Mouse (Mus musculus) T-helper 17 cell (primary cell): ENCODE measurements around the gene Gpr39.

Source experiments
- in situ Hi-C, 2 experiments: fragments of 300-600 bp; cut with MboI, MseI; formaldehyde crosslinking; loops; 1 replicate in 1 of 2; 2 replicates in 1 of 2; pipeline ENCODE4 v1.15.1; 2025; ENCODE audit warnings: high pct_unique_total_duplicates in 2 of 2

Gpr39 gene

DNA sequence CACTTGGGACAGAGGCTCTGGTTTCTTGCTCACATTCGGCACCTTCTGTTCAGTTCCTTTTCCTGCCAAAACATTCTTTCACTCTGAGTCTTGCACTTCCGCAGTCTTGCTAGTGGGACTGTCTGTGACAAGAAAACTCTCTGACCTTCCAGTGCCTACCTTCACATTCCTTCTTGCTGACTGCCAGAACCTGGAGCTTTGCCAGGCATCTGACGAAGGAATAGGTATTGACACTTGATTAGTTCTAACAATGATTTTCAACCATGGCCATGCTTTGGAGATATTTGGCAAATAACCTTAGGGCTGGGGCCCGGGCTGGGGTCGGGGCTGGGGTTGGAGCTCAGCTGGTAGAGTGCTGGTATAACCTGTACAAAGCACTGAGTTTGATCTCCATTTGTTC, 123.7 kb downstream of the Gpr39 start:
- in situ Hi-C loops: no loop called here

DNA sequence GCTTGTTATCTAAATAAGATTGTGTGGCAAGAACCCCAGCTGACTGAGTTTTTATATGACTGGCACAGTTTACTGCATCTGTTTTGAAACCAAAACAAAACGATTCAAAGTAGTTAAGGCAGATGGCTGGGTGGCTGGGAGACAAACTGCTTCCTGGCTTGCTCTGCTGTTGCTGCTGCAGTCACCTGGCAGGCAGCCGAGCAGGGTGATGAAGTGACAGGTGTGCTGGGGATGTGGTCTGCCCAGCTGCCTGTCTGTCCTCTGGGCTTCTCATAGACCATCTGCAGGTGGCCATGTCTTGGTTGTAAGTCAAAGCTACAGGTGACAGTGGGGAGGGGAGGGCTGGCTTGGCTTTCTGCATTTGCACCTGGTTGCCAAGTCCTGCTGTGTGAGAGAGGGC, 131.6 kb downstream of the Gpr39 start:
- in situ Hi-C loops: no loop called here

DNA sequence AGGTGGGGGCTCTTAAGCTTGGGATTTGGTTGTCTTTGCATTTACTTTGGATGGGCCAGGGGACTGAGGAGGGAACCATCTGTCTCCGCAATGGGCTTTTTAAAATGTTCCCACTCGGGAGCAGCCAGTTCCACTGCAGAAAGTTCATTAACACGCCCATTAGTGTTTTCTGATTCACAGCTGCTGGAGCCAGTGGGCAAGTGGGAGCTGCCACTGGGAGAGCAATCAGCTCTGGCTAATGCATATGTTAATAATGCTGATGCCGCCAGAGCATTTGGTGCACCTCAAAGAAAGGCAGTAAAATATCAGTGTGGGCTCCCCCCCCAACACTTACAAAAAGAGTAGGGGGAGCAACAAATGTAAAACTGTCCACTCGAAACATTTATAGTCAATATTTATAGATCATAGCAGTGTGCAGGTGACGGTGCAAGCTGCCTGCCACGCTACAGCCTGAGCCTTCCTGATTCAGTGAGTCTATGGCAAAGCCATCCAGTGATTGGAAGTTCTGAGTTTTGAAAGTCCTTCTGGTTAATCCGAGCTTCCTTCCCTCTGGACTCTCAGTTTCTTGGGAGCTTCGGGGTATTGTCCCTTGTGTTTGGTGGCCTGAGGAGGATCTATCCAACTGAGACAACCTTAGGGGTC, 136.5 kb downstream of the Gpr39 start:
- in situ Hi-C loops: no loop called here

DNA sequence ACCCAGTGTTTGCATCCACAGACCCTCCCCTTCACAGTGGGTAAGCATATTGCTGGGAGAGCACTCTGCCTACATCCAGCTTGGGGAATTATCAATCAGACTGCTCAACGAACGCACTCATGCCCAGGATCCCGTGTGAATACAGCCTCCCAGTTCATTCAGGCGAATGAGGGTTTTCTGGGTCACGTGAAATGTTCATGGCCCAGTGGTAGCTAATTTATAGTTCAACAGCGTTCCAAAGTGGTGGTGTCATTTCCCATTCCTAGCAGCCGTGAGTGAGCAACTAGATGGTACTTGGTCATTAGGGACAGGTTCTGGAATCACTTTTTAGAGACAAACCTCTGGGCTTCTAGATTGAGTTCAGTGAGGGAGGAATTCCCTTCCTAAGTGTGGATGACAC, 144.3 kb downstream of the Gpr39 start:
- in situ Hi-C loops: no loop called here

DNA sequence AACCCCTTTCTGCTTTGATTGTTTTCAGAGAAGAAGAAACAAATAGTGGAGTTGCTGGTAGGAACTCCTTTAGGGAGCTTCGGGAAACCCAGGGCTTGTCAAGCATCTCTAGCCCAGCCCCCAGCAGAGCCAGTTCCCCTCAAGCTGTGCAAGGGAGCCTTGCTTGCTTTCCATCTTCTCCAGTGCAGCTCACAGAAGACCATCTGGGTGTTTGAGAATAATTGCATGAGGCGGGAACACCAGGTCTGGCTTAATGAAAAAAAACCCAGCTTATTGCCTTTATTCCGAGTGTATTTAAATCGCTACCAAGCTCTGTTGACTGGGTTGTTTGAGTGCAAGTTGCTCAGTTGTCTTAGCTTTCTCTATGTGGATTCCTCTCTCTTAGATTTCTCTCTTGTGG, 146.8 kb downstream of the Gpr39 start:
- in situ Hi-C loops: no loop called here

DNA sequence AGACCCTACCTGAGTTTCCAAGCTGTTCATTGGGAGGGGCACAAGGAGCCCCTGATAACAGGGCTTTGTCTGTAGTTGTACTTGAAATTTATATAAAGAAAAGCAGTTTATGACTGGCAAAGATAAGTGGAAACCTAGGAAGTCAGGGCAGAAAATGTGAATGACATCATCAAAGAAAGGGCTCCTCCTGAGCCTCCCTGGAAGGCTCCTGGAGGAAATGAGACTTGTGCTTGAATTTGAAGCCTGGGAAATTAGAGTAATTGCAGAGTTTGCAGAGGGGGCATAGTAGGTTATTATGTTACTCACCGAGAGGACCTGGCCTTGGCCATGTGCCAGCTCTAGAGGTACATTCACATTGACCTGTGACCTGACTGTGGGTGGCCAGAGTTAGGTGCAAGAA, 160.7 kb downstream of the Gpr39 start:
- in situ Hi-C loops: loop anchor here in 1 of 2 experiments (10.0 kb wide), 1 partner anchor 483 kb away; no protein-coding TSS in a partner anchor

DNA sequence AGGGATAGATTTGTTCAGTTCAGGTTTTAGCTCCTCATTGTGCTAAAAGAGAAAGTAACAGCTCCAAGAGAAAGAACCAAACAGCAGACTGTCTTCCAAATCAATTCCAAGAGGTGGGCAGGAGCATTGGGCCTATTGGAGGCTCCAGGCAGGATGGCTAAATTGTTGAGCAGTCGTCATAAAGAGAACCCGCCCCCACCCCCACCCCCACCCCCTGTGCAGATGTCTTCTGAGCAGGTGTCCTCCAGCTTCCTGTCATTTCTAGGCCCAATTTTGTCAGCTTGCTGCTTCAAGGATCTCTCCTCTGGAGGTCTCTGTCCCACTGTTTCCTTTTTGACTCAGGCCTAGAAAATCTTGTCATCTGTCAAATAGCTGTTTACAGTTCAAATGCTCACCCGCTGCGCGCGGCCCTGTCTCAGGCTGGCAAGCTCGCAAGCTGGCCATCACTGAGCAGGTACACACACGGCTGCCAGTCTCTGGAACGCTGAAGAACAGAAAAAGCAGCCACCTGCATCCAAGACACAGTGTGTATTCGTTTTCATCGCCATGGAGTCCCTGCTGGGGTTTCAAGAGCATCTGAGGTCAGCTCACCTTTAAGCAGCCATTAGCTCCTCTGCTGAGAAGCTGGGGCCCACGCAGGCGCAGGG, 163.1 kb downstream of the Gpr39 start:
- in situ Hi-C loops: loop anchor here in 1 of 2 experiments (10.0 kb wide), 1 partner anchor 485 kb away; no protein-coding TSS in a partner anchor

DNA sequence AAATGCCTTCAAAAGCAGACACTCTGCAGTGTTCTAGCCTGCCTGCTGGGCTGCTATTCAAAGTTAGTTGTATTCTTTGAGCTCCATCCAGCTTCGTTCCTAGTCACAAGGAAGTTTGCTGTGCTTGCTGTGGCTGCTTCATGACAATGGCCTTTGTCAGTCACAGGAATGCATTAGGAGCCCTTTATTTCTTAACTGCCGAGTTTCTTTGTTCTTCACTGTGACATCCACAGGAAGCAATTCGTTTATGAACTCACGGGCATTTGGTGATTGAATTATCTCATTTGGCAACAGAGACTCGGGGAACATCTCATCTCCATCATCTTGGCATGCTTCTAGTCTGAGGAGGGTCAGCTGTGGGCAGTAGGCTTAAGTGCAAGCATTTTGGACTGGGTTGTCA, 177.9 kb downstream of the Gpr39 start:
- in situ Hi-C loops: no loop called here

DNA sequence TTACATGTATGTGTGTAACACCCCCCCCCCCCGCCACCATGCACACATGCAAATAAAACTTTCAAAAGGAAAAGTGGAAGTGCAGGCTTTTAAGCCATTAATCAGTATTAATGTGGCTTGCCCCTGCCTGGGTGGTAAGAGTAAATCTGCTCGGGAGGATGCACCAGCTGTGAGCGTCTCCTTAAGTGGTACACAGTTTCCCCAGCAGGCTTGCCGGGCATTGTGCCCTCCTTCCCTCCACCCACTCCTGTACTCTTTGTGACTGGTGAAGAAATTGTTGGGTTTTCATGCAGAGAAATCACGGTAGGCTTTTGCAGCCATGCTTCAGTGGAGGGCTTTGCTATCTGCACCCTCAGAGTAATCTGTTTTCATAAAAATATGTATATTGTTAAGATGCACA, 181.8 kb downstream of the Gpr39 start:
- in situ Hi-C loops: no loop called here

DNA sequence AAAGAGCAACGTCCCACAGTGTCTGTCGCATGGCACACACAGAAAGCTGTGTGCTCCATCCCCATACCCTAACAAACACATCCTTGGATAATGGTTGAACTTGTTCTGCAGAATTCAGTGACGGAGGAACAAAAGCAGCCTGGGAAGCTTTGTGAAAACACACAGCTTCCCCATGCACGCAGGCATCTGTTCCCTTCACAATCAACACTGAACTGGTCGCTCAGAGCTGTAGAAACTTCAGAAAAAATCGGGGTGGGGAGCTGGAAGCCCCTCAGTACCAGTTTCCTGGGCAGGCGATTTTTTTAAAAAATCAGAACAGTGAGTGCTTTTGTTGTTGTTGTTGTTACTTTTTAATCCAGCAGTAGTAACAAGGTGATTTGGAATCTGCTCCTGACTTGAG, 193.3 kb downstream of the Gpr39 start:
- in situ Hi-C loops: no loop called here

DNA sequence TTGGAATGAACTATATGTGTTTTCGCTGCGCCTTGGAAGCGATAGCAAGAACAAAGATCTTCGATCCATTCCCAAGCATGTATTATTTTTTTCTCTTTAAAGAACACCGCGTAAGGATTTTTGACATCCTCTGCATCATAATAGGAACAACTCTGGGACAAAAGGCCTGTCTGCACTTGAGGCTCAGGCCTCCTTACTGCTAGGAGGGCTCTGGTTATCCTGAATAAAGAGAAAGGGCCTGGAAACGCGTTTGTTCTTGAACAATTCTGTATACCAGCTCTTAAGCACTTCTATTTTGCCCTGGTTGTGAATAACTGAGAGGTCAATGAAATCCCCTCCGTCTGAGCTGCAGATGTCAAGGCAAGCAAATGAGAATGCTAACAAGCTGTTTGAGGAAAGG, 216.4 kb downstream of the Gpr39 start:
- in situ Hi-C loops: no loop called here

DNA sequence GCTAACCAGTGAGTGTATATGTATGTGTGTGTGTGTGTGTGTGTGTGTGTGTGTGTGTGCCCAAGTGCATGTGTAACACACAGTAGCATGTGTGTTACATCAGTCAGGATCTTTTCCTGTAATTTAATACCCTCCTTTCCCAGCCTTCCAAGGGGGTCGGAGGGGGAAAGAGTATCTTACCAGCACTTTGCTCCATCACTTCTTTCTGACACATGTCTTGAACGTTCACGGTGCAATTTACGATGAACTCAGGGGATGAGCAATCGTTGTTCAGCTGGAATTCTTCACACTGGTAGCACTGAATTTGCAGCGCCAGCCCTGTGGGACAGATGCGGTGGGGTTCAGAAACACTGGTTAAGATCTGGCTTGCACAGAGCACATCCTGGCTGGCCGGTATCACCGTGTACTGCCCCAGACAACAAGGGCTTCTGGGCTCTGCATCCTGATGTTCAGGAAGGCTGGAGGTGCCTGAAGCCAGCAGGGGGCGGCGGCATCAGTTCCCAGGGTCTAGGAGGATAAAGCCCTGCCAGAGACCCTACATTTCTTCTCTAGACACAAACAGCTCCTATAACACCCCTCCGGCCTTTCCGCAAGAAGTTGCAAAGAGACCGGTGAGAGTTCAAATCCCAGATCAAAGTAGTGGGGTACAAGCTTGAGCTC, 233.5 kb downstream of the Gpr39 start:
- in situ Hi-C loops: no loop called here

DNA sequence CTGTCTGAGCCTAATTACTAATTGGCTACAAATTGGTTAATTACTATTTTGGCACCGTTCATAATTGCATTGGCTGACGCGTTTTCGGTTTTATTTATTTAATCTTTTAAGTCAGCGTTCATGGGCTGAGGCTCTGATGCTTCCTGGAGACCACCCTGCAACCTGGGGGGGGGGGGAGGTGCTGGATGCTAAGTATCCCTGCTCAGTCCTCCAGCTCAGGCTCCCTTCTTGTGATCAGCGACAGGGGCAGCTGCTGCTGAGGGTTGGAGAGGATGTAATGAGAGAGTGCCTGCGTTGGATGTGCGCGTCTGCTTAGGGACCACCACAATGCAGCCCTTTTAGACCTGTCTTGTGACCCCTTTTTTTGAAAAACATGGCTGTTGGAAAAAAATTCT, 234.1 kb downstream of the Gpr39 start:
- in situ Hi-C loops: no loop called here

DNA sequence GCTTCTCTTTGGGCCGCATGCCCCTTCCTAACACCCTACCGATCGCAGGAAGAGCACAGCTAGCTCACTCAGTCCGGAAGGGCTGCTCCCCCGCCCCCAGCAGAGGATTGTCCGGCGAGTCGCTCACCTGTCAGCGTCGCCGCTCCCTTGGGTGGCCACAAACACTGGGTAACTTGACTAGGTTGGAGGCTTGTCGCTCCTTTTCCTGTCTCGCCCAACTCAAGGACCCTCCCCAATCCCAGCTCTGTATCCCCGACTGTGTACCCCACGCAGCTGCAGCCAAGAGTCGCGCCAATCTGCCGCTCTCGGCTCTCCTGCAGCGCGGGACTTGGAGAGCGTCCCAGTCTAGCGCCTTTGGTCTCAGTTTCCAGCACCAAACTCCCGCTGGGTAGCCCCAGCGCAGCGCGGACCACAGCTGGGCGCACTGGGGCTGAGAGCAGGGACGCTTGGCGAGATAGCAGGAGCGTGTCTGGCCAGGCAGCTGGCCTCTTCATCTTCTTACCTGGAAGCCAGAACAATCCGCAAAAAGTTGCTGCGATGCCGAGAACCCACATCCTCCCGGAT, 234.6 kb downstream of the Gpr39 start:
- in situ Hi-C loops: no loop called here

DNA sequence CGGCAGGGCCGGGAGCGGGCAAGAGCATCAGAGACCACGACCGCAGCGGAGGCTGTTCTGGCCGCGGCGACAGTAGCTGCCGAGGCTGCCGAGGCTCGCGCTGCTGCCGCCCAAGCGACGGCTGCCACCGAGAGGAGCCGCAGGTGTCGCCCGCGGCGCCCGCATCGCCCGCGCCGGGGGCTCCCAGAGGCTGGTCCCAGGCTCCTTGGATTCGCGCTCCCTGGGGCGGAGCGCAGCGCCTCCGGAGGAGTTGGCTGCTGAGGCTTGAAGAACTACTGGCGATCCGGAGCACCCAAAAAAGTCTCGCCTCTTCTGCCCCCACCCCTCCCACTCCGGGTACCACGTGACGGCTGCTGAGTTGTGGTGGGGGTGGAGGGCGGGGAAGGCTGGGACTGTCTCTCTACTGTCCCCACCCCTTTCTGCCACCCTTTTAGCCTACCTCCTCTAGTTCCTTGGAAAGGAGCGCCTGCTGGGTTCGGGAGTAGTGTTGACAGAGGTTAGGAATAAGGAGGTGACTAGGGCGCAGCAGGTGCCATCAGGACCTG, 235.2 kb downstream of the Gpr39 start:
- in situ Hi-C loops: no loop called here

DNA sequence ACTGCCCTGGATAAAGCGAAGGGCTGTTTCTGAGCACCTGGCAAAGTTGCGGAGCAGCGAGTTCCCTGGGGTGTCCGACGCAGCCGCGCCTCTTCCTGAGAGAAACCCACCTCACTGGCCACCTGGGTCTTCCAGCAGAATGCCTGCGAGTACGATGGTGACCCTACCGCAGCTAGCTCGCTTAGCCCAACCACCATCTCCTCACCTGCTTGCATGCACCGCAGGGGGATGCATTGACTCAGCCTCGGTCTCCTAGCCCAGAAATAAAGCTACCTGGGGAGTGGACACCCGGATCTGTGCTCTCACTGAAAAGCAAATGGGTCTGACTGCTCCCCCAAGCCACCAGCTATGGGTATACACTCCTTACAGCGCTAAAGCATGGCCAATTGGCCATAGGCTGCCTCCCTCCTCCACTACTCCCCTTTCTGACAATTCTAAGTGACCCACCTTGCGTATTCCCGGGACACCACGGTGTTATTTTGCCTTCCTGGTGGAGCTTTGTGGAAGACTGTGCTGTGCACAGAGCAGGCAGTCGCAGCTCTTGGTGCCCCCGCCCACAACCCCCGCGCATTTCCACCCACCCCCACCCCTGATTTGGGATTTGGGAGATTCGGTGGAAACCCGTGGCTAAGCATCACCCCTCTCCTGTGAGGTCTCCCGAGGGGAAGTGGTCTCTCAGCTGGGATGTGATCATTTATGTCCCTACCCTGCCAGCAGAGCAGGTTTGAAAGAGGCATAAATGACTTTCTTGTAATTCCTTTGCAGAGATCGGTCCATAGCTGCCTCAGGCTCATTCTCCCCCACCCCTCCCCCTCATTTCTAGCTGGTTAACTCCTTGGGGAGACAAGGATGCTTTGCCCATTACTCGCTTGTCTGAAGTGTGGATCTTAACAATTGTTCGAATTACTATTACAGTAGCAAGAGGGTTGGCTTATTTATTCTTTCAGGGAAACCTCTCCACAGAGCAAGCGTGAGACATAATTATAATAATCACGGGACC, 236.1 kb downstream of the Gpr39 start, which contains the start of gene Lypd1:
TSS of gene Lypd1 (minus strand) at position 501 of the 1,000 bp plus-strand sequence.
- in situ Hi-C loops: no loop called here

DNA sequence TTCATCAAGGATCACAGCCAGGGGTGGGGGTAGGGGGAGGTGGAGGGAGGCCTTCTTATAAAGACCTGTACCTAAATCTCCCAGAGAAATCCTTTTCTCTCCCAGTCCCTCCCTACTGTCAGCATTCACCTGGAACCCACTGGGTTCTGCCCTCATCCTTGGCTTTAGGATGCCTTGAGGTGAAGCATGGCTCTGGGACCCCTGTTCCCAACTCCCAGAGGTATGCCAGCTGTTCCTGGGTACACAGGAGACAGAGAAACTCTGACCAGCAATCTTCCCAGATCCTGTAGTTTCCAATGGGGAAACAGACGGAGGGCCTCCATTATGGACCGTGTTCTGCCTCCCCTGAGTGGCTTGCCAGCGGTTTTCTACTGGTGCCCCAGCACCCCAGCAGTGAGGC, 243.9 kb downstream of the Gpr39 start:
- in situ Hi-C loops: no loop called here

DNA sequence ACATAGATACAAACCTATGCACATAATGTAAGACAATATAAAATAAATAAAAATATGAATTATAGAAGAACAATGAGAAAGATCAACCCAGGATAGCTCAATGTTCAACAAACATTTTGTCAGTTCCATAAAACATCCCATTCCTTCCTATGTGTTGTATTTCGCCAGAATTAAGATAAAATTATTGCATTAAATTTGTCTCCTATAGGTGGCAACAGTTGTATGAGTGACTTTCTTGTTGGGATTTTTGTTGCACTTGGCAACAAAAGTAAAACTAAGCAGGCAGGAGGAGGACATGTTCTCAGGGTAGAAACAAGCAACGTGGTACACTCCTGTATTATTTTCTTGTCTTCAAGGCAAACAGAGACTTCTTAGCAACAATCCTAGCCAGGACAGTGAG, 246.3 kb downstream of the Gpr39 start:
- in situ Hi-C loops: no loop called here
